Mouse (Mus musculus) liver, postnatal 0 days (tissue): ENCODE data around the gene Txndc11.

Source experiments
- CTCF ChIP-seq: sonication (generic); IDR thresholded peaks from 2 replicates; pipeline ENCODE4 v1.5.1; 2016; ENCODE audit warnings: antibody characterized with exemption, low read depth
- EP300 ChIP-seq: IDR thresholded peaks from 2 replicates; pipeline ENCODE4 v1.6.1; 2016; ENCODE audit warnings: antibody characterized with exemption, low read depth, mild to moderate bottlenecking

DNA sequence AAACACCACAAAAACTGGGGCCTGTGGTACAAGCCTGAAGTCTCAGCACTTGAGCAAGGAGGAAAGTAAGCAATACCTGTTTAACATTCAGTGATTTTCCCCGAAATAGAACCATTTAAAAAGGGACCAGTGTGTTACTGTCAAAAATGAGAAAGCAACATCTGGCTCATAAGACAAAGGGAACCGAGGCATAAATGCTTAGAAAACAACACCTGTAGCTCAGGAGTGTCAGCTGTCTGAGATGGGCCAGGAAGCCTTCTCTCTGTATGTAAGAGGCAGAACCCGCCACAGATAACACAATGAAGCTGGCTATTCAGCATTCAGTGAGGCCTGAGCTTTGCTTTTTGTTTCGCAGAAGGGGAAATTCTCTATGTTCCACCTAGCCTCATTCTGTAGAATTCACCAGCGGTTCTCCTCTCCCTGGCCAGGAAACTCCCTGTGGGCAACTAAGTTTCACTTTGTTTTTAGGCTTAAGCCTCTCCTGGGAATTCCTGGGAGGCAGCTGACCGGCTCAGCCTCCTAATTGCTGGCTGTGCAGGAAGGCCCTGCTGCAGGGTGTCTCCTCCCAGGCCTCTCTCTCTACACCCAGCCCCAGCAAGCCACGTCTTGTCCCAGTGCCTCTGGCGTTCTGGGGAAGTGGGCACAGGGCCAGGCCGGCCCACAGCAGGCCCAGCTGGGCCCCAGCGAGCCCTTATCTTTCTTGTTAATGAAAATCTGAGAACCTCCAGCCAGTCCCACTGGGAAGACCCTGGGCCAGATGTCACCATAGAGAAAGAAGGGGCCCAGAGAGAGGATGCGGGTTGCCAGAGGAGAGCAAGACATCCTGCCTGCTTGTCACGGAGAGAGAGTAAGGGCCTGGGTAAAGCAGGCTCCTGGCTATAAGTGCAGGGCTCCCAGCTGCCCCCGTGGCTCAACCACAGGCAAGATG, 71.4 kb downstream of the Txndc11 start:
- no peak for TF ChIP-seq CTCF
- TF ChIP-seq EP300 = no peak
